Mouse (Mus musculus): ENCODE measurements at regions not wholly inside any gene's neighbourhood (a gene's known extent, or its start where the extent isn't known, plus 50 kb on each side); places are given as distances from the start of the nearest gene placed in this dataset.

- DNase-seq (ENCODE audit: low read depth in 1 of 2, low spot score in 2 of 2): no peak
Measured at GRCm38 (mm10) chr3:115467850-115468249, 247.0 kb downstream of the S1pr1 start.

DNA sequence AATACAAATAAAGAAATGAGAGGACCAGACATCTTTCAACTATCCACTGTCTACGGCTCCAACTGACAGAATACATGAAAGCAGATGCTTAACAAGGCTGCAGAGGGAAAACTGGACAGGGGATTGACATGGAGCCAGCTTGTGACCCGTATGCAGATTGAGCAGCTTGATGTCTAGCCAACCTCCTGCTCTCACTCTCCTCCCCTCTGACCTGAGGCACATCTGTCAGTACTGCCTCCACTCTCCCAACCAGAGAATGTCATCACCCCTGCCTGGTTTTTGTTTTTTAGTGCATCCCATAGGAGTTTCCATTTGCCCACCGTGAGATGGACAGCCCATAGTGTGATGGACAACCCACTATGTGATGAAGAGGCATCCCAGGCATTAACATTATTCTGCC, 252.2 kb downstream of the S1pr1 start:
- DNase-seq (ENCODE audit: low read depth in 1 of 2, low spot score in 2 of 2): no peak
